Mouse (Mus musculus) hindbrain, embryonic 12.5 days (tissue): ENCODE results near the gene Gjc2. TPM values are rescaled to one million over a fixed set of nuclear protein-coding genes. Genes with fewer than 3 reads are reported as not detected.

Source experiments
- ATAC-seq: fragments of 200-750 bp; cut with Nextera tagmentation; 2 replicates; pipeline ENCODE4 v1.8.0; 2017; ENCODE audit warnings: moderate TSS enrichment; ENCODE audit not compliant: low FRiP score
- H3K27ac ChIP-seq: fragments of 300-500 bp; sonication (generic); 2 replicates; pipeline ENCODE4 v1.5.1; 2016; ENCODE audit warnings: mild to moderate bottlenecking
- H3K27me3 ChIP-seq: fragments of 300-500 bp; sonication (generic); 2 replicates; pipeline ENCODE4 v1.6.1; 2016; ENCODE audit warnings: mild to moderate bottlenecking
- H3K36me3 ChIP-seq: fragments of 300-500 bp; sonication (generic); 2 replicates; pipeline ENCODE4 v1.6.1; 2016; ENCODE audit warnings: mild to moderate bottlenecking
- H3K4me1 ChIP-seq: fragments of 300-500 bp; sonication (generic); 2 replicates; pipeline ENCODE4 v1.6.1; 2016
- H3K4me2 ChIP-seq: fragments of 300-500 bp; sonication (generic); replicated peaks from 2 replicates; pipeline ENCODE4 v1.6.1; 2016; ENCODE audit warnings: mild to moderate bottlenecking
- H3K4me3 ChIP-seq: fragments of 300-500 bp; sonication (generic); 2 replicates; pipeline ENCODE4 v1.5.1; 2016; ENCODE audit warnings: mild to moderate bottlenecking
- H3K9ac ChIP-seq: fragments of 300-500 bp; sonication (generic); 2 replicates; pipeline ENCODE4 v1.6.1; 2016; ENCODE audit warnings: mild to moderate bottlenecking, moderate library complexity
- H3K9me3 ChIP-seq: fragments of 300-500 bp; sonication (generic); replicated peaks from 2 replicates; pipeline ENCODE4 v1.6.1; 2016; ENCODE audit warnings: mild to moderate bottlenecking
- WGBS: fragments of 180-500 bp; shearing (Covaris S2); methylation state at CpG from one replicate; pipeline ENCODE4 v1.1.7; 2016; 5-methylcytosine and 5-hydroxymethylcytosine counted together
- polyA plus RNA-seq: library from polyadenylated mRNA; unstranded; fragments of >200 nt; fragmentation: Nextera tagmentation; extraction: Ambion mirVana; gene quantifications from 2 replicates; pipeline ENCODE4 v1.2.1, GENCODE M21; 2016

Gene Gjc2
- polyA plus RNA-seq, 1 experiment from 2014 or later: 0.28 TPM

DNA sequence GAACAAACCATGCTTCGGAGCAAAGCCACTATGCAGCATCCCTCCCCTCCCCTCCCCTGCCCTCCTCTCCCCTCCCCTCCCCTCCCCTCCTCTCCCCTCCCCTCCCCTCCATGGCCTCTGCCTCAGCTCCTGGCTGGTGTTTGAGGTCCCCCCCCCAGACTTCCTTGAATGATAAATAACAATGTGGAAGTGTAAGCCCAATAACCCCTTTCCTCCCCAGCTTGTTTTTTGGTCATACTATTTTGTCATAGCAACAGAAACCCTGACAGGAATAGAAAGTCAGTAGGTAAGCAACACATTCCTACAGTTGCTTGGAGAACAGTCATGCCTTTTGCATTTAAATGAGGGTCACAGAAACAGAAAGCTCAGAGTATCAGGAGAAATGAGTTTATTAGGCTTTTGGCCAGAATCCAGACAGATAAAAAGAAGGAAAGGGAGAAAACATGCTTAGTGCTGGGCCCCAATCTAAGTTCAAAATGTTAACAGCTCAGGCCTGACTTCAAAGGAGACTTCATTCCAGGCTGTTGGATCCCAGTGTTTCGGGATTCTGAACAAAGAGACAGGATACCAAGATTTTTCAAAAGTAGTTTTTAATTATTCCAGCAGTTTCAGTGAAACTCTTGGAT, 17.3 kb downstream of the Gjc2 start:
- WGBS: 51% methylated on average over 2 of the region's 2 CpGs
- H3K36me3 ChIP-seq: no peaks in the 10 kb centered on the region
- H3K9me3 ChIP-seq: no peaks in the 10 kb centered on the region
- no peak overlapping the region for H3K9ac ChIP-seq
- no peak overlapping the region for H3K27ac ChIP-seq
- H3K27me3 ChIP-seq: no peaks in the 10 kb centered on the region; the same call in none of the 2 replicates
- ATAC-seq: no peak
- no peak overlapping the region for H3K4me3 ChIP-seq
- H3K4me1 ChIP-seq: peaks cover 19% of the 10 kb centered on the region
- no peak overlapping the region for H3K4me2 ChIP-seq

DNA sequence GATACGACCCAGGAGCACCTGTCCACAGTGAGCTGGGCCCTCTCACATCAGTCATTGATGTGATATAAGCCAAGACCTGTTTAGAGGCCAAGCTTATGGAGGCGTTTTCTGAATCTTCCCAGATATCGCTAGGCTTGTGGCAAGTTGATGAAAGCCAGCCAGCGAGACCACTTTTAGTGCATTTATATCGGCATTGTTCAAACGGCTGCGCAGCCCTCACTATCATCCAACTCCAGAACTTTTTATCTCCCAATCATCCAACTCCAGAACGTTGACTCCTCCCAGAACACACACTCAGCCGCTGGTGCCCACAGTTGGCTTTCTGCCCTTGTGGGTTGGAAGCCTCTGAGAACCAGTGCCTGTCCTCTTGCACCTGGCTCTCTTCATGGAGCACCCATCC, 18.6 kb downstream of the Gjc2 start:
- peak overlapping the region; percentile 71; the same call in 1 of the 2 replicates for H3K4me3 ChIP-seq
- H3K4me1 ChIP-seq: peaks cover 19% of the 10 kb centered on the region
- no peak overlapping the region for H3K9ac ChIP-seq
- no peaks in the 10 kb centered on the region for H3K36me3 ChIP-seq
- no peaks in the 10 kb centered on the region; the same call in 1 of the 2 replicates for H3K27me3 ChIP-seq
- 90% methylated on average over 9 of the region's 9 CpGs for WGBS
- H3K4me2 ChIP-seq: peak overlapping the region; percentile 60
- no peak for ATAC-seq
- peak overlapping the region; percentile 98; the same call in 1 of the 2 replicates for H3K27ac ChIP-seq
- H3K9me3 ChIP-seq: no peaks in the 10 kb centered on the region

DNA sequence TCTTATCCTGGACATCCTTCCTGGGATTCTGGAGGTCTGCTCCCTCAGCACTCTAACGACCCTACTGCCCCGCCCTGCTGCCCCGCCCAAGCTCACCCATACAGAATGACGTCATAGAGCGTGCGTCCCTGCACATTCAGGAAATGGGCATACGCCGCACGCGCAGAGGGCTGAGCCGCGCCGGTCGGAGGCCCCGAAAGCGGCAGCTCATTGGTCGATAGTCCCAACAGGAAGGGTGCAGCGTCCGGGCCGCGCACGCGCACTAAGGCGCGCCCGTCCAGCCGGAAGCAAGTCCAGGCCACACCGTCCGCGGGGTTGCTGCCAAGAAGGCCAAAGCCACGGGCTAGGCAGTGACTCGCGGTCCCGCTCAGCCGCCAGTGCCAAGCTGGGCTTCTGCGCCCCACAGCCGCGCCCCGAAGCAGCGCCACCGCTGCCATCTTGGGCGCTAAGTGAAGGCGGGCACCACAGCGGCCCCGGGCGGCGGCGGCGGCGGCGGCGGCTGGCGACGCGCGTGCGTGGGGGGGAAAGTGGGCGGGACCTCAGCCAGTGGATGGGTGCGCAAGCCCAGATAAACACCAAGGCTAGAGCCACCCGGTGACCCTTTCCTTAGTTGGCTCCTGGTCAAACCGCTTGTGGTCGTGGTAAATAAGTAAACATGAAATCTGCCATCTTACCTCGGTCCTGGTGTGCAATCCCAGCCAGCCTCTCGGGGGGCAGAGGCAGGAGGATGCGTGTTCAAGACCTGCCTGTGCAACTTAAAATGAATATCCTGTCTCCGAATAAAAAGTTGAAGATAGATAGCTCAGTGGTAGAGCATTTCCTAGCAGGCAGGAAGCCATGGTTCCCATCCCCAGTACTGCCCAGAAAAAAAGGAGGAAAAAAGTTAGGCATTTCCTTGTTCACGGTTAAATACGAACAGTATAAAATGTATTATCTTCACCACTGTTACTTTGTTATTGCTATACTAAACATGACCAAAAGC, 19.5 kb downstream of the Gjc2 start, which contains the start of gene Iba57:
Iba57 (minus strand) TSS at position 485 of the 982 bp plus-strand sequence.
- H3K27ac ChIP-seq: peak within 1 kb of the TSS; percentile 98
- peak; percentile 97 for ATAC-seq
- H3K4me3 ChIP-seq: peak within 1 kb of the TSS; percentile 71
- peak within 1 kb of the TSS; percentile 60 for H3K4me2 ChIP-seq
- H3K27me3 ChIP-seq: no peaks in the 10 kb centered on the region; the same call in 1 of the 2 replicates
- 0 out of 2 replicates have a peak, but pooled peaks cover 3% of the 10 kb centered on the region for H3K36me3 ChIP-seq
- 3% methylated on average over 67 of the region's 68 CpGs for WGBS
- H3K9me3 ChIP-seq: no peaks in the 10 kb centered on the region
- peak within 1 kb of the TSS; percentile 88 for H3K9ac ChIP-seq
- peaks cover 19% of the 10 kb centered on the region for H3K4me1 ChIP-seq

DNA sequence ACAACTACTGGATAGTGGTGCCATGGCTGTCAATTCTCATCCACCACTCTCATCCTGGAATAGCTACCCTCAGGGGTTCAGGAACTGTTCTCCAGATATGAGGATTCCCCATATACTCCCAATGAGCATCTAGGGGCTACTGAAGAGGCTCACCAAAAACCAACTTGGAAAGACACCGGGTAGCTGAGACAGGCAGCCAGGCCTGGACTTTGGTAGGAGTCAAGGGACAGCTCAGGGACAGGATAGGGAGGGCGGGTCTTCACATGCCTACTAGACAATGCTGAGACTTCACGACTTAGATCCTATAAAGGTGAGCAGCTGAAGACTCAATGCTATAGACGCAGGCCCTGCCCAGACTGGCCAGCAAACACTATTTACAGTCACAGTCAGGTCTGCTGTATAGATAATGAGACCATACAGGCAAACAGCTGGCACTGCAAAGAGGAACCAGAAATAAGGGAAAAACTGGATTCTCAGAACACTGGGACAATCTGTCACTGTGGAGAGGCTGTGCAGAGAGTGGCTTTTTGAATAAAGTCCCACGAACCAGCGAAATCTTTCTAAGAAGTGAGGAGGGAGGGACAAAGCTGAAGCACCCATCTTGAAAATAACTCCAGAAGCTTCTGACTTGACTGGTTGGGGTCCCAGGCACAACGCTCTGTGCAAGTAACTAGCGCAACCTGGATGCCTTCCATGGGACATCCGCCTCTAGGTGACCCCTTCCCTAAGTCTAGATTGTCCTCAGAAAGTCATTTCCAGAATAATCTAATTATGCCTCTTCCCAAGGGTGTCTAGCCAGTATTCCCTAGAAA, 20.4 kb downstream of the Gjc2 start:
- H3K36me3 ChIP-seq: peaks cover 12% of the 10 kb centered on the region; the same call in 1 of the 2 replicates
- H3K27ac ChIP-seq: peak overlapping the region; percentile 98; the same call in 1 of the 2 replicates
- no peaks in the 10 kb centered on the region for H3K9me3 ChIP-seq
- peak overlapping the region; percentile 60 for H3K4me2 ChIP-seq
- WGBS: 64% methylated on average over 9 of the region's 9 CpGs
- peak overlapping the region; percentile 71 for H3K4me3 ChIP-seq
- ATAC-seq: no peak; the same call in 1 of the 2 replicates
- no peaks in the 10 kb centered on the region for H3K27me3 ChIP-seq
- peak overlapping the region; percentile 88; the same call in 1 of the 2 replicates for H3K9ac ChIP-seq
- peaks cover 19% of the 10 kb centered on the region for H3K4me1 ChIP-seq

DNA sequence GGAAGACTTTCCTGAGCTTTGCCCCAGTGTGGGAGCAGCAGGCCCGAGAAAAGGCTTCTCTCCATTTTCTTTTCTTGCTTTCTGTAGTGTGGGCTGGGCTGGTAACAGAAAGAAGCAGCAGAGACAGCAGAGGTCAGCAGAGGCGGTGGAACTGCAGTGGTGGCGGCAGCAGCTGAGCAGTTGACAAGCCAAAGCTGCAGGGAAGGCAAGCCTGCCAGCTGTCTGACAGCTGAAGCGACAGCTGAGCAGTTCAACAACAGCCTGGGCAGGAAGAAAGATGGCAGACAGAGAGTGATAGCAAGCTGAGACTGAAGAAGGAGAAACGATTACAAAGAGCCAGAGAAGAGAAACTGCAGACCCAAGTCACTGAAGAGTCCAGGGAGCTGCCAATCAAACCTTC, 21.6 kb downstream of the Gjc2 start:
- 81% methylated on average over 5 of the region's 5 CpGs for WGBS

DNA sequence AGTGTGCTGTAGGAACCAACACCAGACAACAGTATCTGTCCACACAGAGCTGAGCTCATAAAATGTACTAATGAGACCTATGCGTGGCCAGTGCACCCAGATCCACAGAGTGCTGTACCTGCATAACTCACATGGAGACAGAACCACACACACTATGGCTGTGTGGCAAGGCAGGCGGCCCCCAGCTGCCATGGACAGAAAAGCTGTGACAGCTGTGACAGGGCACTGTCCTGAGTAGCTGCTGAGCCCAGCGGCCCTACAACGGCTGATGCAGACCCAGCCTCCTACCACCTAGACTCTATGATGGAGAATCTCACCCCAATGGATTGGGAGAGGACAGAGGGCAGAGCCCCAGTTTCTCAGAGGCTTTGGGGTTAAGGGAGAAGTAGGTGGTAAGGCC, 23.5 kb downstream of the Gjc2 start:
- peaks cover 28% of the 10 kb centered on the region for H3K36me3 ChIP-seq

More for the DNA sequence above, 21.6 kb downstream of the Gjc2 start:
- Histone ChIP-seq H3K27ac (no peak overlapping the region), H3K36me3 (peaks cover 19% of the 10 kb centered on the region; the same call in 1 of the 2 replicates), H3K9ac (no peak overlapping the region), H3K4me3 (no peak overlapping the region), H3K4me1 (peaks cover 19% of the 10 kb centered on the region), H3K9me3 (no peaks in the 10 kb centered on the region), H3K4me2 (no peak overlapping the region), H3K27me3 (no peaks in the 10 kb centered on the region)
- no peak for ATAC-seq

DNA sequence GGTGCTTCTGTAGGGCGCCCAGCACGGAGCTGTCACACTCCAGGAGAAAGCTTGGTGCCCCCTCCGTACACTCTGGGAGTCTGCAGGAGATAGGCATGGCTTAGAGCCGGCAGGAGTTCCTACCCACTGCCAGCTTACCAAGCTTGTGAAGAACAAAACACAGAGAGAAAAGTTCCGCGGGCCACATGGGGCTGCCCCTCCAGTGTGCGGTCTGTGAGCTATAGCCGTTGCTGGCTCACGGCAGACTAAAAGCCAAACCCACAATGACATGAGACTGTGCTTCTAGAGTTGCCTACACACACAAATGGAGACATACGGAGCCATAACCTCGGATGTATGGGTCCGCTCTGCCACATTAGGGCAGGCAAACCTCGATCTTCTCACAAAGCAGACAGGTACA, 23.9 kb downstream of the Gjc2 start:
- H3K4me1 ChIP-seq: peaks cover 17% of the 10 kb centered on the region
- no peak overlapping the region for H3K27ac ChIP-seq
- H3K36me3 ChIP-seq: peaks cover 28% of the 10 kb centered on the region
- no peak for ATAC-seq
- 91% methylated on average over 13 of the region's 13 CpGs for WGBS
- H3K4me2 ChIP-seq: no peak overlapping the region
- no peaks in the 10 kb centered on the region for H3K9me3 ChIP-seq
- H3K4me3 ChIP-seq: no peak overlapping the region
- H3K9ac ChIP-seq: no peak overlapping the region
- no peaks in the 10 kb centered on the region for H3K27me3 ChIP-seq

More for the DNA sequence above, 23.5 kb downstream of the Gjc2 start:
- H3K9me3 ChIP-seq: no peaks in the 10 kb centered on the region
- H3K9ac ChIP-seq: no peak overlapping the region
- no peak overlapping the region for H3K4me3 ChIP-seq
- peaks cover 19% of the 10 kb centered on the region for H3K4me1 ChIP-seq
- 96% methylated on average over 4 of the region's 4 CpGs for WGBS
- no peak for ATAC-seq
- H3K27ac ChIP-seq: no peak overlapping the region
- H3K4me2 ChIP-seq: no peak overlapping the region
- H3K27me3 ChIP-seq: no peaks in the 10 kb centered on the region

DNA sequence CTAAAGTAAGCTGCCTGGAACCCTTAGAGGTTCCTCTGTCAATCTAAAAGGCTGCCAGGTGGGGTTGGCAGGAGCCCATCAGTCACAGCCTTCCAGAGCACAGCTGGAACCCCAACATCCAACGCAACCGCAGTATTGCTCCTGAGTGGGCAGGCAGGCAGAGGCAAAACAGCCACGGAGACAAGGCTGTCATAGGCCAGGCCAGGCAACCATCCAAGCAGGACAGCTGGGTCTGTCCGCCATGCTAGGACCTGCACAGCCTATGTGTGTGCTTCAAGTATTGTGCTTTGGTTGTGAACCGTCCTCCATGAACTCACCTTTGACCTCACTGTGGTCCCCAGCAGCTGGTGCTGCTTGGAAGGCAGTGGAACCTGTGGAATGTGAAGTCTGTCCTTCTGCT, 27.1 kb downstream of the Gjc2 start:
- Histone ChIP-seq H3K4me3 (no peak overlapping the region), H3K4me1 (no peaks in the 10 kb centered on the region), H3K27me3 (no peaks in the 10 kb centered on the region), H3K27ac (no peak overlapping the region), H3K9me3 (no peaks in the 10 kb centered on the region), H3K4me2 (no peak overlapping the region), H3K36me3 (peaks cover 28% of the 10 kb centered on the region), H3K9ac (no peak overlapping the region)
- WGBS: 90% methylated on average over 5 of the region's 5 CpGs
- ATAC-seq: no peak

DNA sequence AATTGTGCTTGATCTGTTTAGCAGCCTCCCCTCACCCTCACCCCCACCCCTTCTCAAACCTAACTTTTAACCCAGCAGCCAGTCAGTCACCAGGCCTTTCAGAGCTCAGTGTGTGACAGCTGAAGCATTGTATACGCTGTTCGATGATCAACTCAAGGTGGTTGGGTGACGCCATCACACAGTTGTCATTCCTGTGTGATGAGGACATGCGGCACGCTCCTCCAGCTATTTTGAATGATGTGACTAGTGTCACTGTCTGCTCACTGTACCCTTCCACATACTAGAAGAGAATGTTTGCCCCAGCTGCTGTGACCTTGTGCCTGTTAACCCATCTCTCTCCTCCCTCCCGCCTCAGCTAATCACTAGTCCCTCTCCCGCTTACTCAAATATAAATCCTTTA, 28.8 kb downstream of the Gjc2 start:
- no peak for ATAC-seq

DNA sequence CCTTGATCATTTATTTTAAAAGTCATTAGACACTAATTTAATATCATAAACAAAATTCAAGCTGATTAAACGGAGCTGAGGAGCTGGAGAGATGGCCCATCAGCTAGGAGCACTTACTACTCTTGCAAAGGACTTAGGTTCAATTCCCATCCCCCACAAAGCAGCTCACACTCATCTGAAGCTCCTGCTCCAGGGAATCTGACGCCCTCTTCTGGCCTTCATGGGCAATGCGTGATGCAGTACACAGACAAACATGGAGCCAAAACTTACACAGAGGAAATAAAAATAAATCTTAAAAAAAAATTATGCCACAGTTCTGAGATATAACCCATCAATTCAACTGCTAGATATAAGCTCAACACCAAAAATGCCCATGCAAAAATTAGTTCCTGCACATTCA, 31.3 kb downstream of the Gjc2 start:
- no peak for ATAC-seq
- H3K27ac ChIP-seq: no peak overlapping the region
- no peak overlapping the region for H3K9ac ChIP-seq
- H3K36me3 ChIP-seq: peaks cover 10% of the 10 kb centered on the region; the same call in 1 of the 2 replicates
- no peaks in the 10 kb centered on the region for H3K4me1 ChIP-seq
- no peak overlapping the region for H3K4me2 ChIP-seq
- H3K9me3 ChIP-seq: no peaks in the 10 kb centered on the region
- WGBS: 32% methylated on average over 3 of the region's 3 CpGs
- H3K4me3 ChIP-seq: no peak overlapping the region
- no peaks in the 10 kb centered on the region for H3K27me3 ChIP-seq

More for the DNA sequence above, 28.8 kb downstream of the Gjc2 start:
- H3K36me3 ChIP-seq: peaks cover 28% of the 10 kb centered on the region
- no peak overlapping the region for H3K4me2 ChIP-seq
- no peaks in the 10 kb centered on the region for H3K27me3 ChIP-seq
- H3K4me3 ChIP-seq: no peak overlapping the region
- no peak overlapping the region for H3K27ac ChIP-seq
- H3K9ac ChIP-seq: no peak overlapping the region
- H3K4me1 ChIP-seq: no peaks in the 10 kb centered on the region
- no peaks in the 10 kb centered on the region for H3K9me3 ChIP-seq
- 87% methylated on average over 7 of the region's 7 CpGs for WGBS

DNA sequence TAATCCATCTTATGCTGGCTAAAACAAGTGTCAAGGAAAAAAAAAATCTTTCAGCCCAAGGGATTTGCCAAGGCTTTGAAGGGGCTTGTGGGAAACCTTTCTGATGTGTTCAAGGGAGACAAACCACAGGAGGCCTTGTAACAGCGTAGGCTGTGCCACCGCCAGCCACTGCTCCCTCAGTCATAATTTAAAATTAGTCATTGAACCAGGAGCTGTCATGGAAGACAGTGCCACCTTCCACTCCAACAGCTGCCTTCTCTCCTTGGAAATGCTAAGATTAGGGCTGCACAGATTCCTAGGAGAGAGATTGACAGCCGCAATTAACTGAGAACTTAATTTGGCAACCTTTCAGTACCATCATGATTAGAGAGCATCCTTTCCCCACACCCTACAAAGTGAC, 33.7 kb downstream of the Gjc2 start:
- 75% methylated on average over 3 of the region's 3 CpGs for WGBS

More for the DNA sequence above, 33.7 kb downstream of the Gjc2 start:
- no peaks in the 10 kb centered on the region for H3K27me3 ChIP-seq
- no peak overlapping the region for H3K27ac ChIP-seq
- no peak overlapping the region for H3K4me3 ChIP-seq
- H3K4me2 ChIP-seq: no peak overlapping the region
- H3K9me3 ChIP-seq: no peaks in the 10 kb centered on the region
- ATAC-seq: no peak
- H3K4me1 ChIP-seq: no peaks in the 10 kb centered on the region
- H3K36me3 ChIP-seq: no peaks in the 10 kb centered on the region
- H3K9ac ChIP-seq: no peak overlapping the region
